Mouse (Mus musculus): ENCODE measurements at regions not wholly inside any gene's neighbourhood (a gene's known extent, or its start where the extent isn't known, plus 50 kb on each side); places are given as distances from the start of the nearest gene placed in this dataset.

DNA sequence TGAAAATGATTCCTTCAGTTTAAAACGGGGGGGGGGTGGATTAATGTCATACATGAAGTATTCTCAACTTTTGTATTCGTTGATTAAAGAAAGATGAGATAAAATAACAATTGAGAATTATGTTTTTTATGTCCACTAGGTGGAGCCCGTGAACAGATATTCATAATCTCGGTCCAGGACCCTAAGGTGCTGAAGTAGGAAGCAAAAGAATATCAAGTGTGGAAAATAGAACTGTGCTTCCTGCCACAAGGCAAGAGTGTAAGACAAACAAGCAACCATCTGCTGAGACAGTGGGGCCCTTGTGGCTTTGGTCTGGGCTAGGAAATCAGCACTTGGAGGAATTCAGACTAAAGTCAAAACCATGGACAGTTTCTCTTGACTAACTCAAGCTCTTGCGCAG, 50.9 kb upstream of the Kap start:
- no peak for DNase-seq

GRCm38 (mm10) chr6:133934667-133935066, 81.1 kb upstream of the Kap start:
- no peak for DNase-seq

- DNase-seq: no peak
These were observed 82.1 kb upstream of the Kap start for GRCm38 (mm10) chr6:133935671-133936070.

DNA sequence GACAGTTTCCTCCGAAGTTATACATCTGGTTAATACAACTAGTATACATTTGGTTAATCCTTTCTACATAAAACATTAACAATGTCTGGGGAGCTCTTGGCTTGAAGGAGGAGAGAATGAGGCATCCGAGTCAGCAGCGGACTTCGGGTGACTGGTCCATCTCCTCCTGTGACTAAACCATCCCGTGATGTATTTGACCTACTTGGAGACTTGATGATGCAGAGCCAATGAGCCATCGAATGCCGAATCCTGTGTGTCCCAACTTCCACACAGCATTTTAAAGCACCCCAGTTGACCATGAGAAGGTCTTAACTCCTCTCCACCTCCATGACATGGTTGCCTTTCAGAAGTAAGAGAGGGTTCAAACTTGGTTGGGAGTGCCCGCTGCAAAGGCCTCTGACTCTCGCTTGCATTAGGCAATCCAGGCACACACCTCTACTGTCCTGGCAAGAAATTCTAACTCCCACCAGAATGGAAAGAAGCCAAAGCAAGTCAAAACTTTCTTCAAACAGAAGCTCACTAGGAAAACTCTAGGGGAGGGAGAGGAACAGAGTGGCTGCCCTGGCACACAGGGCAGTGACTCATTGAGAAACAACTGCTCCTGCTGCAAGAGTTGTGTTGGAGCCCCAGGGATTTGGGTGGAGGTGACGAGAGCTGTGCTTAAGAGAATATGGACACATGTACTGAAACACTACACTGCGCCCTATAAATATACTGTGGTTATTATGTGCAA, 75.4 kb upstream of the Etv6 start:
- no peak for DNase-seq

GRCm38 (mm10) chr6:133960713-133961112, 74.8 kb upstream of the Etv6 start:
- peak in 1 of 2 experiments; percentile 81 for DNase-seq

GRCm38 (mm10) chr6:133962641-133963040, 72.9 kb upstream of the Etv6 start:
- DNase-seq: no peak

DNA sequence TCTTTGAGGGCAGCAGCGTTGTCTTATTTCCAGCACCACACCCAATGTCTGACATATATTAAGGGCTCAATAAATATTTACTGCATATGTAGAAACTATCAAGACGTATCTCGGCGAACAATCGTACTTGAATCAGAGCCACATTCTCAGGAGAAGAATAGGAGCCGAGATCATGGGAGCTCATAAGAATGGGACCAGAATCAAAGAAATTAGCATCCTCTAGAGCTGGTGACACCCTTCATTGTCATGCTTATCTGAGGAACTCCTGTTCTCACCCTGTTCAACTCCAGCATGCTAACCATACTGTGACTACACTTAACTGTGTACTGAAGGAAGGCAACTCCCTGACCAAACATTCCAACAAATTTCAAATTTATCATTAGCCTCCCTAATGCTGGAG, 72.2 kb upstream of the Etv6 start:
- DNase-seq: no peak

GRCm38 (mm10) chr6:133967286-133967685, 68.2 kb upstream of the Etv6 start:
- DNase-seq: no peak

DNA sequence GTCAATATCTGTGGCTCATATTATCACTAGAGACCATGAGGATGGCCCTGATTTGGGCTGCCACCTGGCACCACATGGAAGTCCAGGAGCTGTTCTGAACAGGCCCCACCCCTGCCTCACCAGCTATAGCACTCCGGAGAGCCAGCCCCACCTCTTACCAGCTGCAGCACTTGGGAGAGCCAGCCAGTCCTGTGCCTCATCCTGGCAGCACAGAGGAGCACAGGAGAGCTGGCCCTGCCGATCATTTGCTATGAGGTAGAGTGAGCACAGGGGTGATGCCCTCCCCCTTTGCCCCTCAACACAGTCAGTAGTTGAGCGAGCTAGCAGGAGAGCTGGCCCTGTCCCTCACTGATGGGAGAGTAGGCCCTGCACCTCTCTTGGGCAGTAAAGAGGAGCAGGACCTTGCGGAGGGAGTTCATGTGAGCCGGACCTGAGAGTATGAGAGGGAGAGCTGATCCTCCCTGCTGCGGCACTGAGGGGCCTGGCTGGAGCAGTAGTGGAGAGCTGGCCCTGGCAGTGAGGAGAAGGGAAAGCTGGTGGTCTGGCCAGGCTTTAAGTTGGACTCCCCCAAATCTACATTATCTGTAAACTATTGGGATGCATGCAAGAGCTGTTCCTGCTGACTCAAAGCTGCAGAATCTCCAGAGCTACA, 63.3 kb upstream of the Etv6 start:
- DNase-seq: no peak

DNA sequence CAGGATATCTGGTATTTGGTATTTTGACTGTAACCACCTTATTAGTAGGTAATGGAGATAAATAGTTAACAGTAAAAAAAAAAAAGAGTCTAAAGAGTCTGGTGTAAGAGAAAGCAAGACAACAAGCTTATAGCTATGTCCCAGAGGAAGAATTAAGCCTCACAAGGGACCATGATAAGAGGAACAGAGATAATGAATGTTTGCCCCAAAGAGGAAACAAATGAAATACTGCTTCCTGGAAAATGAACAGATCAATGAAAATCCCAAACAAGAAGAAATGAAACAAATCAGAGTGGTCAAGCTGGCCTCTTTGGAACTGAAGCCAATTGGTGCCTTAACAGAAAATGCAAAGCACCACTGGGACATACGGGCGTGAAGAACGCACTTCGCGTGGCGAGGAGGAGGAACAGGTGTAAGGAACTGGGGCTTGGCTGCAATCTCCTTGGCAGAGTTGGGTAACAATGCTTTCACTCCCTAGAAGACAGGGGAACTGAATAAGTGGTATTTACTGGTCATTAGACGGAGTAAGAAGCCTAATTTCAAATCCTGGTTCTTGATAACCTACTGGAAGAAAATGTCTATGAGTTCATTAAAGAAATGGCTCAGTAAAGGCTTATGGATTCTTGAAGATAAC, 62.2 kb upstream of the Etv6 start:
- DNase-seq: no peak

DNA sequence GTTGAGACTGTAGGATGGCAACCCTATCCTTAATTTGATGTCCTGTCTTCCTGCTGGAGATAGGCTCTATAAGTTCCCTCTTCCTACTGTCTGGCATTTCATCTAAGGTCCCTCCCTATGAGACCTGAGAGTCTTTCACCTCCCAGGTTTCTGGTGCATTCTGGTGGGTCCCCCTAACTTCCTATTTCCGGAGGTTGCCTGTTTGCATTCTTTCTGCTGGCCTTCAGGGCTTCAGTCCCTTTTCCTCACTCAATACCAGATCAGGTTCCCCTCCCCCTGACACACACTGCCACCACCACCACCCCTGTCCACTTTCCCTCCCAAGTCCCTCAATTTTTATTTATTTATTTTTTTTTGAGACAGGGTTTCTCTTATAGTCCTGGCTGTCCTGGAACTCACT, 59.5 kb upstream of the Etv6 start:
- no peak for DNase-seq

DNA sequence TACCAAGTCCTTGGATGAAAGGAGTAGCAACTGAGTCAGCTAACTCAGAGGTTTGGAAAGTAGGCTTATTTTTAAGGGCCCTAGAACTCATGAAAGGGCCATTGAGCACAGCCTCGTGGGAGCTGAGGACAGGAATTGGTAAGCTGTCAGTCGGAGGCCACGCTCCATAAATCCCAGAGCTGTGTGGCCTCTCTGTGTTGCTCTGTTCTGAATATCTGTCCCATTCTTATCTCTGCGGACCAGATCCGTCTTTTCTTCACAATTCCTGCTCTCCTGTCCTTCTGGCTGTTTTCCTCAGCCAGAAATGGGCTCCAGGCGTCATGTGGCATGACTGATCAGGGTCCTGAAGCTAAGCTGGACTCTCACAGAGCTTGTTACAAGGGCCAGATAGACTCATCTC, 58.6 kb upstream of the Etv6 start:
- no peak for DNase-seq

- DNase-seq: no peak
These were observed 51.5 kb upstream of the Etv6 start for GRCm38 (mm10) chr6:133983804-133984514.

DNA sequence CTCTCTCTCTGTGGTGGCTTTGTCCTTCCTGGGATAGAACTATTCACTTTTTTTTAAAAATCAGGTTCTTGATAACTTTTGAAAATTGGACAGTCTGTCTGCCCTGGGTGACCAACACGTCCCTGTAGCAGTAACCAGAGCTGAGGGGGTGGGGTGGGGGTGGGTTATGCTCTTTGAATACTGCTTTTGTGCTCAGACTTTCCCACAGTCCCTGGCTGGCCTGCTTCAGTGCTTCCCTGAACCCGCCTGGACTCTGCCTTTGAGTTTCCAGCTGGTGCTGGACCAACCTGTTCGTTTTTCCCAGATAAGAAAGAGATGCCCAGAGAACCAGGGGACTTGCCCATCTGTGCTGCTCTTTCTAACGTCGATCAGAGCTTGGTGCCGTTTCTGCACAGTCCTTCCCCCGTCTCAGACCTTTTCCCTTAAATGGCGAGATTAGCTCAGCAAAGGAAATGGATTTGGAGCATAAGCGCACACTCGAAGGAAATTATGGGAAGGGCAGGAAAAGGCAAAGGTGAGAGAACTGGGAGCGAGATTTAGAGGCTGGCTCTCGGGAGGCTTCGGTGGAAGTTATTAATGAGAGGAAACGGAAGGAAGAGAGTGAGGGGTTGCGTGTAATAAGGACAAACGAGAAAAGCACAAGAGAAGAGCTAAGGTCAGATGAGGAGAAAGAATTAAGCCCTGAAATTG, 50.7 kb upstream of the Etv6 start:
- DNase-seq: no peak

Measured in lung, postnatal 4 days (tissue).